Mouse (Mus musculus) myocyte (in vitro differentiated cells): ENCODE measurements around the gene Bcl2. TPM values are rescaled to one million over a fixed set of nuclear protein-coding genes. Genes with fewer than 3 reads are reported as not detected.

Experiments
- H3K27me3 ChIP-seq: one replicate; pipeline ENCODE4 v1.6.1; 2011; ENCODE audit not compliant: control insufficient read depth, insufficient read depth, insufficient read length
- H3K36me3 ChIP-seq: one replicate; pipeline ENCODE4 v1.6.1; 2011; ENCODE audit not compliant: control insufficient read depth, insufficient read depth
- H3K4me2 ChIP-seq: one replicate; pipeline ENCODE4 v1.6.1; 2011; ENCODE audit warnings: low read depth, control low read depth
- H3K4me3 ChIP-seq: one replicate; pipeline ENCODE4 v1.5.1; 2011; ENCODE audit warnings: mild to moderate bottlenecking, control low read depth, moderate library complexity
- H3K79me2 ChIP-seq: one replicate; pipeline ENCODE4 v1.6.1; 2011; ENCODE audit not compliant: control insufficient read depth, insufficient read depth
- H3ac ChIP-seq: one replicate; pipeline ENCODE4 v1.6.1; 2011; ENCODE audit not compliant: control insufficient read depth, insufficient read length
- CEBPB ChIP-seq: IDR thresholded peaks from 2 replicates; pipeline ENCODE4 v1.6.1; 2011; ENCODE audit warnings: mild to moderate bottlenecking, moderate library complexity; ENCODE audit not compliant: poor library complexity, insufficient read depth, severe bottlenecking
- E2F4 ChIP-seq: IDR thresholded peaks from one replicate; pipeline ENCODE4 v1.6.1; 2011; ENCODE audit warnings: mild to moderate bottlenecking, control low read depth, moderate library complexity; ENCODE audit not compliant: insufficient read depth
- MAX ChIP-seq: IDR thresholded peaks from one replicate; pipeline ENCODE4 v1.6.1; 2011; ENCODE audit warnings: low read depth, mild to moderate bottlenecking, control low read depth
- MYOD1 ChIP-seq, 3 experiments: IDR thresholded peaks; one replicate each; pipeline ENCODE4 v1.6.1; 2011; ENCODE audit warnings: control low read depth in 2 of 3, low read depth in 2 of 3, mild to moderate bottlenecking in 2 of 3, moderate library complexity in 1 of 3; ENCODE audit not compliant: insufficient read length in 2 of 3, control insufficient read depth in 1 of 3
- MYOG ChIP-seq, 3 experiments: IDR thresholded peaks; one replicate each; pipeline ENCODE4 v1.6.1; 2011; ENCODE audit warnings: control low read depth in 2 of 3, low read depth in 2 of 3, mild to moderate bottlenecking in 2 of 3; ENCODE audit not compliant: insufficient read length in 2 of 3, control insufficient read depth in 1 of 3, insufficient read depth in 1 of 3
- POLR2A ChIP-seq: IDR thresholded peaks from one replicate; pipeline ENCODE4 v1.6.1; 2011; ENCODE audit warnings: low read depth, mild to moderate bottlenecking, control low read depth, moderate library complexity; ENCODE audit not compliant: insufficient read length
- POLR2AphosphoS2 ChIP-seq: IDR thresholded peaks from one replicate; pipeline ENCODE4 v1.6.1; 2011; ENCODE audit warnings: low read depth, control low read depth; ENCODE audit not compliant: insufficient read length
- REST ChIP-seq: IDR thresholded peaks from one replicate; pipeline ENCODE4 v1.6.1; 2011; ENCODE audit warnings: mild to moderate bottlenecking, control low read depth, moderate library complexity; ENCODE audit not compliant: insufficient read depth, insufficient read length
- SRF ChIP-seq: IDR thresholded peaks from one replicate; pipeline ENCODE4 v1.6.1; 2011; ENCODE audit warnings: low read depth; ENCODE audit not compliant: control insufficient read depth, insufficient read length
- TCF12 ChIP-seq: IDR thresholded peaks from one replicate; pipeline ENCODE4 v1.6.1; 2011; ENCODE audit warnings: mild to moderate bottlenecking, control low read depth; ENCODE audit not compliant: poor library complexity, insufficient read depth, severe bottlenecking
- TCF3 ChIP-seq: IDR thresholded peaks from one replicate; pipeline ENCODE4 v1.6.1; 2011; ENCODE audit warnings: low read depth, control low read depth; ENCODE audit not compliant: insufficient read length
- USF1 ChIP-seq: IDR thresholded peaks from one replicate; pipeline ENCODE4 v1.6.1; 2011; ENCODE audit warnings: low read depth, mild to moderate bottlenecking, control low read depth, moderate library complexity
- polyA plus RNA-seq: library from polyadenylated mRNA; unstranded; fragments of >200 nt; fragmentation: generic; extraction: Trizol; gene quantifications from one replicate; pipeline ENCODE4 v1.2.1, GENCODE M21; 2012; ENCODE audit warnings: missing spikeins

Gene Bcl2
- polyA plus RNA-seq, 1 experiment: 1.9 TPM

DNA sequence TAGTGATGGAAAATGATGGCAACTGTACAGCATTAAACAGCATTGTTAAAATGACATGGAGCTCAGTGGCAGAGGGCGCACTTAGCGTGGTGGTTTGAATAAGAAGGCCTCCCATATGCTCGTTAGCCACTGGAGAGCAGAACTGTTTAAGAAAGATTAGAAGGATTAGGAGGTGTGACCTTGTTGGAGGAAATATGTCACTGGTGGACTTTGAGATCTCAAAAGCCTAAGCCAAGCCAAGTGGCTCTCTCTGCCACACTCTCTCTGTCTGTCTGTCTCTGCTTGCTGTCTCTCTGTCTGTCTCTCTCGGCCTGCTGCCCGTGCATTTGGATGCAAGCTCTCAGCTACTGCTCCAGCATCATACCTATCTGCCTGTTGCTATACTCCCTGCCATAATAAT, 17.6 kb downstream of the Bcl2 start:
- H3K36me3 ChIP-seq: no peaks in the 10 kb centered on the region
- H3K4me3 ChIP-seq: no peak overlapping the region
- no peak overlapping the region for H3K4me2 ChIP-seq
- H3ac ChIP-seq: no peak overlapping the region
- H3K27me3 ChIP-seq: no peaks in the 10 kb centered on the region
- TF ChIP-seq MYOG (IDR thresholded peaks at IDR 0.05; ENCODE audit: control insufficient read depth in 1 of 3, insufficient read depth in 1 of 3, insufficient read length in 2 of 3, low read depth in 2 of 3) (no peak), REST (no peak), POLR2A (no peak), MAX (no peak), TCF12 (no peak), POLR2AphosphoS2 (no peak), MYOD1 (IDR thresholded peaks at IDR 0.05; ENCODE audit: control insufficient read depth in 1 of 3, insufficient read length in 2 of 3, low read depth in 2 of 3) (no peak), SRF (no peak), TCF3 (no peak), E2F4 (no peak), USF1 (no peak), CEBPB (no peak)
- peaks cover 8% of the 10 kb centered on the region for H3K79me2 ChIP-seq

DNA sequence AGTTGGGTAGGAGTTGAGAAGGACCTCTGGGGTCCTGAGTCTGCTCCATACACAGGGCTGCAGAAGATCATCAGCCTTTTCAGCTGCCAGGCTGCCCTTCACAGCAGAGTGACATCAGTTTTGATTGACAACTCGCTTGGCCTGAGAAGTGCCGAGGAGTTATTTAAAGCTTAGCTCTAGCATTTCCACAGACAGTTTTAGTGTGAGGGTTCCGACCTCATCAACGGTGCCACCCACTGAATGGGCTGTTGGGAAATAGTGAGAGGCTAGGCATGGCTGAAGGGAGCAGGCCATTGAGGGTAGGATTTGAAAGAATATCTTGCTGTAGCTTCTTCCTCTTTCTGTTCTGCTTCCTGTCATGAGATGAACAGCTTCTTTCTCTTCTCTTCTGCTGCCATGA, 18.4 kb downstream of the Bcl2 start:
- Histone ChIP-seq H3K4me3 (no peak overlapping the region), H3K79me2 (peaks cover 4% of the 10 kb centered on the region), H3K36me3 (no peaks in the 10 kb centered on the region), H3ac (no peak overlapping the region), H3K27me3 (no peaks in the 10 kb centered on the region), H3K4me2 (no peak overlapping the region)
- TF ChIP-seq MAX (no peak), SRF (no peak), POLR2A (no peak), TCF12 (no peak), POLR2AphosphoS2 (no peak), REST (no peak), USF1 (no peak), CEBPB (no peak), MYOD1 (IDR thresholded peaks at IDR 0.05; ENCODE audit: control insufficient read depth in 1 of 3, insufficient read length in 2 of 3, low read depth in 2 of 3) (no peak), E2F4 (no peak), TCF3 (no peak)

DNA sequence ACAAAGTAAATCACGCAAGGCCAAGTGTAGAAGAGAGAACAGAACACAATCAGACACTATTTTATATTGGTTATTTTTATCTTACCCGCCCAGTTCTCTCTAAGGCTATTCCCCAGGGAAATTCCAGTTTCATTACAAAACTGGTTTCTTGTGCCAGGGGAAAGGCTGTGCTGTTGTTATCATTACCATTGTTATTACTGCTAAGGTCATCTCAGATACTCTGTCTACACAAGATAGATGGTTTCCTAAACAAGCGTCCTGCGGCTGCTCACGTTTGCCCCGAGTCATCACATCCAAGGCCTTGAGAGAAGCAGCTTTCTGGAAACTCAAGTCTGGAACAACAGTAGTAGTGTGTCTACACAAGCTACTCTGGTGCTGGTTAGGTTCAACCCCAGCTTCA, 19.8 kb downstream of the Bcl2 start:
- Histone ChIP-seq H3K79me2 (no peaks in the 10 kb centered on the region), H3K4me3 (no peak overlapping the region), H3K27me3 (no peaks in the 10 kb centered on the region), H3K36me3 (no peaks in the 10 kb centered on the region), H3ac (no peak overlapping the region), H3K4me2 (no peak overlapping the region)
- TF ChIP-seq USF1 (no peak), MYOG (IDR thresholded peaks at IDR 0.05; ENCODE audit: control insufficient read depth in 1 of 3, insufficient read depth in 1 of 3, insufficient read length in 2 of 3, low read depth in 2 of 3) (no peak), REST (no peak), SRF (no peak), POLR2AphosphoS2 (no peak), CEBPB (no peak), TCF12 (no peak), E2F4 (no peak), MYOD1 (IDR thresholded peaks at IDR 0.05; ENCODE audit: control insufficient read depth in 1 of 3, insufficient read length in 2 of 3, low read depth in 2 of 3) (no peak), MAX (no peak), POLR2A (no peak), TCF3 (no peak)

DNA sequence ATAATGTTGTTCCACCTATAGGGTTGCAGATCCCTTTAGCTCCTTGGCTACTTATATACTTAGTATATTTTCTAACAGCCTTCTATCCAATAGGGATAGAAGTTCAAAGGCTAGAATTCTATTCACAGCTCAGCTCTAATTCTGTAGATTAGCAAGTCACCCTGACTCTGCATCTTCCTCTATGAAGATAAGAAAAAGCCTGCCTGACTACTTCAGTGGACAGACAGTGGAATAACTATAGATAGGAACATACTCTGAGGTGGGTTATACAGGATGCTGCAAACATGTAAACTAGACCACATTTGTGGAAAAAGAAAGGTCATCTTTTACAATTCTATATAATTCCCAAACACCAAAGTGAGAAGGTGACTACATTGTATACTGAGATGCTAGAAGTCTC, 21.5 kb downstream of the Bcl2 start:
- no peak overlapping the region for H3ac ChIP-seq
- no peaks in the 10 kb centered on the region for H3K79me2 ChIP-seq
- H3K4me2 ChIP-seq: no peak overlapping the region
- H3K36me3 ChIP-seq: no peaks in the 10 kb centered on the region
- no peak for TF ChIP-seq REST
- no peak for TF ChIP-seq CEBPB
- TF ChIP-seq POLR2AphosphoS2: no peak
- no peak for TF ChIP-seq TCF3
- H3K4me3 ChIP-seq: no peak overlapping the region
- H3K27me3 ChIP-seq: no peaks in the 10 kb centered on the region

- H3K4me3 ChIP-seq: no peak overlapping the region
- H3K79me2 ChIP-seq: no peaks in the 10 kb centered on the region
- no peaks in the 10 kb centered on the region for H3K36me3 ChIP-seq
- no peak overlapping the region for H3K4me2 ChIP-seq
- TF ChIP-seq E2F4 (no peak), MYOG (IDR thresholded peaks at IDR 0.05; ENCODE audit: control insufficient read depth in 1 of 3, insufficient read depth in 1 of 3, insufficient read length in 2 of 3, low read depth in 2 of 3) (no peak), TCF3 (no peak), MYOD1 (IDR thresholded peaks at IDR 0.05; ENCODE audit: control insufficient read depth in 1 of 3, insufficient read length in 2 of 3, low read depth in 2 of 3) (no peak), SRF (no peak), USF1 (no peak), TCF12 (no peak), CEBPB (no peak), MAX (no peak), REST (no peak), POLR2AphosphoS2 (no peak), POLR2A (no peak)
- no peaks in the 10 kb centered on the region for H3K27me3 ChIP-seq
- no peak overlapping the region for H3ac ChIP-seq
Measured at GRCm38 (mm10) chr1:106690887-106691286, 23.2 kb downstream of the Bcl2 start.
